Mouse (Mus musculus) layer of hippocampus, adult 18-20 months (tissue): ENCODE measurements around the gene Olfr1412. TPM values are rescaled to one million over a fixed set of nuclear protein-coding genes. Genes with fewer than 3 reads are reported as not detected.

Experiments used
- DNase-seq, 2 experiments: peaks; one replicate each; pipeline ENCODE4 v3.0.0; 2022; ENCODE audit warnings: low spot score in 2 of 2
- long read RNA-seq: library from polyadenylated mRNA; stranded (forward); transcript quantifications from one replicate; pipeline ENCODE4 v2.0.0, GENCODE M21; 2021
- total RNA-seq, 2 experiments: library from RNA; stranded (reverse); gene quantifications; 2 replicates each; pipeline ENCODE4 v1.2.3; 2021

Gene Olfr1412
- total RNA-seq: not detected
- long read RNA-seq: 0 reads

GRCm38 (mm10) chr1:92585479-92585878 is at the start of gene Olfr1412:
Olfr1412 (plus strand) TSS chr1:92585779.
- no peak for DNase-seq

- no peak for DNase-seq
These were observed 48.6 kb upstream of the Olfr1412 start for GRCm38 (mm10) chr1:92536972-92537371.

GRCm38 (mm10) chr1:92539071-92539470 is 46.5 kb upstream of the Olfr1412 start:
- no peak for DNase-seq

GRCm38 (mm10) chr1:92545929-92546328 is 39.6 kb upstream of the Olfr1412 start:
- DNase-seq: no peak

- no peak for DNase-seq
These were observed 14.6 kb upstream of the Olfr1412 start, which contains the start of gene Olfr1413 for GRCm38 (mm10) chr1:92571022-92571421. Olfr1413 (plus strand) TSS chr1:92571322.

GRCm38 (mm10) chr1:92594111-92594510 is 8.5 kb downstream of the Olfr1412 start, which contains the start of gene Olfr1411:
Olfr1411 (plus strand) TSS chr1:92594411.
- DNase-seq: no peak

GRCm38 (mm10) chr1:92596019-92596418 is 10.4 kb downstream of the Olfr1412 start:
- no peak for DNase-seq

- DNase-seq: no peak
These were observed 19.9 kb downstream of the Olfr1412 start, which contains the start of gene Olfr1410 for GRCm38 (mm10) chr1:92605482-92605881. Olfr1410 (plus strand) TSS chr1:92605782.

- no peak for DNase-seq
These were observed 22.1 kb downstream of the Olfr1412 start for GRCm38 (mm10) chr1:92607711-92608110.

- DNase-seq: peak in 1 of 2 experiments; percentile 77
These were observed 25.4 kb downstream of the Olfr1412 start for GRCm38 (mm10) chr1:92611008-92611407.

- no peak for DNase-seq
These were observed 27.6 kb downstream of the Olfr1412 start for GRCm38 (mm10) chr1:92613175-92613574.

GRCm38 (mm10) chr1:92614516-92614915 is 28.9 kb downstream of the Olfr1412 start:
- peak in 1 of 2 experiments; percentile 60 for DNase-seq

GRCm38 (mm10) chr1:92616046-92616445 is 30.5 kb downstream of the Olfr1412 start:
- no peak for DNase-seq

- DNase-seq: no peak
These were observed 31.9 kb downstream of the Olfr1412 start, which contains the start of gene Olfr12 for GRCm38 (mm10) chr1:92617488-92617887. Olfr12 (plus strand) TSS chr1:92617788.

GRCm38 (mm10) chr1:92618360-92618759 is 32.8 kb downstream of the Olfr1412 start:
- no peak for DNase-seq

GRCm38 (mm10) chr1:92628227-92628626 is 42.6 kb downstream of the Olfr1412 start:
- no peak for DNase-seq

GRCm38 (mm10) chr1:92632196-92632595 is 46.6 kb downstream of the Olfr1412 start:
- no peak for DNase-seq

- no peak for DNase-seq
These were observed 47.4 kb downstream of the Olfr1412 start for GRCm38 (mm10) chr1:92632948-92633347.

- peak; percentile 42 to 65 for DNase-seq
These were observed 48.1 kb downstream of the Olfr1412 start for GRCm38 (mm10) chr1:92633726-92634125.

- no peak for DNase-seq
These were observed 49.0 kb downstream of the Olfr1412 start for GRCm38 (mm10) chr1:92634569-92634968.

- DNase-seq: peak in 1 of 2 experiments; percentile 62
These were observed 49.5 kb downstream of the Olfr1412 start for GRCm38 (mm10) chr1:92634976-92635599.

GRCm38 (mm10) chr1:92636015-92636414 is 50.4 kb downstream of the Olfr1412 start:
- DNase-seq: no peak

GRCm38 (mm10) chr1:92636676-92637075 is 51.1 kb downstream of the Olfr1412 start:
- DNase-seq: no peak
